Mouse (Mus musculus) cerebellum, postnatal 25 days (tissue): ENCODE results near the gene Dlx6.

Experiments used
- DNase-seq, 2 experiments: peaks; one replicate each; pipeline ENCODE4 v3.0.0; 2021; ENCODE audit warnings: mixed read lengths in 2 of 2

The Dlx6 gene

DNA sequence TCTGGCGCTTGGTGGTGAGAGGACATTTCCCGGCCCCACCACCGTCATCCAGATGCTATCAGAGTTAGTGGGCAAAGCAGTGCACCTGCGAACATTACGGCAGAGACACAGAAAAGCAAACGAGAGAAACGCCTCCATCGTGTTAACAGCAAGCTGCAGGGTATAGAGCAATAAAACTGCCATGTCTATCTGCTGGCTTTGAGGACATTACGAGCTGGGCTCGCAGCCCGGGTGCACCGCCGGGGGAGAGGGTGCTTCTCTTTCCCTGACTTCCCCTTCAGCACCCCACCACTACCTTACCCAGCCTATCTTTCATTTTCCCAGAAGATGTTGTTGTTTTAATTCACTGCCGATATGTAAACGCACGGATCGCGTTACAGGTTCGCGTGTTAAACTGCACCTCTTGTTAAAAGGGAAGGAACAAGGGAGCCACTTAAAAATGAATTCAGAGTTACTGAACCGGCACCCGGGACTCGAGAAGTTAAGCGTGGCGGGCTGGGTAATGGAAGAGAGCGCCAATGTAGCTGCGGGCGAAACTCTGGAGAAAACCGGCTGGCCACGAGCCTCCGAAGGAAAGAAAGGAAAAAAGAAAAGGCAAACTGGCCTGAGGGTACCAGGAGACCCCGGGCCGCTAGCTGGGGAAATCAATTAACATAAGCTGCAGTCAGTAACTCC lies 2.6 kb upstream of the Dlx6 start:
- DNase-seq, result no peak

DNA sequence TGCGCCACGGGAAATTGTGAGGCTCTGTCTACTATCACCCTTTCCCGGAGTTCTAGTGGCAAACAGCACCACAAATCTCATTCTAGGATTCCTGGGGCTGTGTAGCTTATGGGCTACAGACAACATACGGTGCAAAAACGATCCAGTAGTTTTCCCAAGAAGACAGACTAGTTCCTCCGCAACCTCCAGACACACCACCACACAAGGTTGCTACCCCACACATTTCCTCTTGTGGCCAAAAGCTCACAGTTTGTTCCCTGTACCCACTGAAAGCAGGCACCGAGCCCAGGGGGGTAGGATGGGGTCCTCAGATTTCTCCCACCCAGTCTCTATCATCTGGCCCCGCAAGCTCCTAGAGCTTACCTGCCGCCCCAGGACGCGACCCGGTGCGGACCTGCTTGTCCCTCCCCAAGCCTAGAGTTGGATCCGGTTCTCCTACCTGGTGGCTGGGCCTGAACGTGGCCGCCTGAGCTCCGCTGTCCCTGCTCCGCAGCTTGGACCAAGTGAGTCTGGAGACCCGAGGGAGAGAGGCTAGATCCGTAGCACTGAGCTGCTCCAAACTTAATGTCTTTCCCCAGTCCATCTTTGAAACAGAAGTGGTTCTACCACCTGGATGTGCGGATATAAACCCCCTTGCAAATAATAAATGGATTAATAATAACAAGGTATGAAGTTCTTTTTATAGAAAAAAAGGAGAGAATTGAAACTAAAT lies 1.9 kb upstream of the Dlx6 start:
- no peak for DNase-seq

DNA sequence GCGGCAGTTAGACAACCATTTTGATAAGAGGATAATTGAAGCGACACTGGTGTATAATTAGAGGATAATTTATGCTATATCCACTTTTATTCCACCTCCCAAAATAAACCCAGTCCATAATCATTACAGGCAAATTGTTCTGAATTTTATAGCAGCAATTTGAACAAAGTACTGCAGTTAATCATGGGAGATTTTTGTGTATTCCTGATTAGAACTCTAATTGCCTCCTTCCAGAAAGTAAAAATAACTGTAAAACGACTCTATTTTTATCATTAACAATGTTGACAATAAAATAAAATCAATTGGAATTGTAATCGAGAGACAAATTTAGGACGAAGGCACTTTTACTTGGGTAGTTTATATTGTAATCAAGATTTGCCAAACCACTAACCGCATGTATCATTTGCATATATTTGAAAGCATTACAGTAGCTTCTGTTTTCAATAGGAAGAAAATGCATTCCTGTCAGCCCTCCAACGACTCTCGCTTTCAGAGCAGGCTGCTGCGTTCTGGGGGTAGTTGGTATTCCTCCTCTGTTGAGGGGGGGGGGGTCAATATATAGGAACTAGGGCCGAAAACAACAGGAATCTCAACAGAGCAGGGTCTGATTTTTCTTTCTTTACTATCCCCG lies 1.2 kb upstream of the Dlx6 start:
- DNase-seq, result no peak

DNA sequence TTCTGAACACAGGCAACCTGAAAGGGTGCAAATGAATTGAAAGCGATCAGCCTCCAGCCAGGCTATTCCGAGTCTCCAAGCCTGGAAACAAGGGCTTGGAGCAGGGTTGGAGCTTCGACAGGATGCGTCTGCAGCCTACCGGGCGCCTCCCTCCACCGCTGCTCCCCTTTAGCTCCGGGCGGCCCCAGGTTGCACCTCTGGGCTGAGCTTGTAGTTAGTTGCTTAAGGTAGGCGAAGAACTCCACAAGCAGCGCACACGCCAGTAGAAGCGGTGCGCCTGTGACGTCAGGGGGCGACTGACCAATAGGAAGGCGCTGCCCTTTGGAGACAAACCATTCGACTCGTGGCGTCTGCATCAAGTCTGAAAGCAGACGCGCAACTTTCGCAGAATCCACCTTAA lies 523 bp upstream of the Dlx6 start:
- peak in 1 of 2 experiments; percentile 35 for DNase-seq

DNA sequence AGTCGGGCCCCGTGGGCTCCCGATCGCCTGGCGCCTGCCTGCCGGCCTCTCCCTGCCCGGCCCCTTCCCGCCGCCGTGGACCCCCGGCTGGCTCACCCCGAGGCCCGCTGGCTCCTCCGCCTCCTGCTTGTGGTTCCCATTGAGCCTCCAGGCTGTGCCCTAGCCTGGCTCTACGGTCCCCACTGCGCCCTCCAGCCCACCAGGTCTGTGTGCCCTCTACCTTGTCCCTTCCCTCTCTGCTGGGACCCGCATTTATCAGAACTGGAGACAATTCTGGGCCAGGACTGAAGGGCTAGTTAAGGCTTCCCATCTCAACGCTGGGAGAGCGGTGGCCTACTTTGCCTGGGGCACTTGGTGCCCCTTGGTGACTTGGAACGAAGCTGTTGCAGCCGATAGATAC lies 821 bp downstream of the Dlx6 start:
- no peak for DNase-seq

DNA sequence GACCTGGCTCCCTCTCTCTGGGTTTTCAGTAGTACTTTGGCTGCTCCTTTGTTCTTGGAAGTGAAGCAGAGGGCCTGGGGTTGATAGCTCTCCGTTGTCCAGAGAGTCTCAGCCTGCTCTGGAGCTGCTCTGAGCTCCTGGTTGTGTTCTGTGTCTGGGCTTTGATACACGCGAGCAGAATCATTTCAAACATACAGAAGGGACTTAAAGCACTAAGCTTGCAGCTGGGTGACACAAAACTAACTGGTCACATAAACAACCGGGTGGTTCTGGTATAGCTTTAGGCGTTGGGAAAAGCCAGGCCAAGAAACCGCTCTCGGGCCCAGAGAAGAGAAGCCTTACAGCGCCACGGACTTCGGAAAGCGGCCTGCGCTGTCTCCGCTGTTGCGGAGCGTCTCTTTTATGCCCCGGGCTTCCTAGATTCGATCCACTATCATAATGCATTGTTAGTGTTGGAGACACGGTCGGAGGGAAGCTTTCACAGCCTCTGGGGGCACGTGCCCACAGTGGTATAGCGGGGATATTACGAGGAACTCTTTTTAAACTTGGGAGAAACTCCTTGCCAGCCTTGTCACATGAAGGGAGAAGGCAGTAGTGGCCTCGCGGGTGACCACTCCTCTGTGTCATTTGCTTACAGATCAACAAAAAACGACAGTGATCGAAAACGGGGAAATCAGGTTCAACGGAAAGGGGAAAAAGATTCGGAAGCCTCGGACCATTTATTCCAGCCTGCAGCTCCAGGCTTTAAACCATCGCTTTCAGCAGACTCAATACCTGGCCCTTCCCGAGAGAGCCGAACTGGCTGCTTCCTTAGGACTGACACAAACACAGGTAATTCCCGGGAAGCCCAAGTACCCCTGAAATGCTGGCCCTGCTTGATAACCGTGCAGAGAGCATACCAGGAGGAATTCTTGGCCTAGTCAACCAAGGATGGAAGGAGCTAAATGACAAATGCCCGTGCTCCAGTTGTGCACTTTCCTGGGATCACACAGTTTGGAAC lies 1.6 kb downstream of the Dlx6 start:
- DNase-seq, result peak in 1 of 2 experiments; percentile 36

DNA sequence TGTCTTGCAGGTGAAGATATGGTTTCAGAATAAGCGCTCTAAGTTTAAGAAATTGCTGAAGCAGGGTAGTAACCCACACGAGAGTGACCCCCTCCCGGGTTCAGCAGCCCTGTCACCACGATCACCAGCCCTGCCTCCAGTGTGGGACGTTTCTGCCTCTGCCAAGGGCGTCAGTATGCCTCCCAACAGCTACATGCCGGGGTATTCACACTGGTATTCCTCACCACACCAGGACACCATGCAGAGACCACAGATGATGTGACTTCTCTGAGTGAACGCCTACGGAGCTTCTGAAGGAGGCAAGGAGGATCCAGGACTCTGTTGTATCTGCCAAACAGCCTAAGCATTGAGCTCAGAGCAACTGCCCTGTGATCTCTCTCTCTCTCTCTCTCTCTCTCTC lies 3.9 kb downstream of the Dlx6 start:
- DNase-seq, result no peak

DNA sequence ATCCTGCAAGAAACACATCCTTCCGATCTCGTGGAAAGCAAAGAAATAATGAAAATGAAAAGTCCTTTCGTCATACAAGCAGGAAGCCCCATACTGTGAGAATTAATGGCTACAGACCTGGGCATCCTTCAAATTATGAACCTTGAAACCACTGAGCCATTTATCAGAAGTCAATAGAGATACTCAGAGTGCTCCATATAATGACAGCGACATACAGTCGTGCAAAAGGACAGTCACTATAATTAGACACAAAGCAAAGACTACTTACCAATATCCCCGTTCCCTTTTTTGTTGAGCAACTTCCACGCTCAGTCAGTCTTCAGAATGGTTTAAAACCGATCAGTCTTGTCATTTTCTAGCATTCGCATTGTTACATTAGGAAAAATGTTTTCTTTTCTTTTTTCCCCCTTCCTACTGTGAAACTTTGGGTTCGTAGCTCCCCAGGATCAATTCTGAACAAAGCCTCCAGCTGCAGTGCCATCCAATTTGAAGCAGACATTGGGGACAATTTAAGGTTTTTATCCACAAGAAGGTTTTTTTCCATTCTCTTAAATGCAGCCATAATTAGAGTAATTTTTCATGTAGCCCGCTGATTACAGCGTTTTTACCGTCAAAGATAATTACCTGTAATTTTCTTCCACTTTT lies 6.0 kb downstream of the Dlx6 start:
- DNase-seq, result no peak

DNA sequence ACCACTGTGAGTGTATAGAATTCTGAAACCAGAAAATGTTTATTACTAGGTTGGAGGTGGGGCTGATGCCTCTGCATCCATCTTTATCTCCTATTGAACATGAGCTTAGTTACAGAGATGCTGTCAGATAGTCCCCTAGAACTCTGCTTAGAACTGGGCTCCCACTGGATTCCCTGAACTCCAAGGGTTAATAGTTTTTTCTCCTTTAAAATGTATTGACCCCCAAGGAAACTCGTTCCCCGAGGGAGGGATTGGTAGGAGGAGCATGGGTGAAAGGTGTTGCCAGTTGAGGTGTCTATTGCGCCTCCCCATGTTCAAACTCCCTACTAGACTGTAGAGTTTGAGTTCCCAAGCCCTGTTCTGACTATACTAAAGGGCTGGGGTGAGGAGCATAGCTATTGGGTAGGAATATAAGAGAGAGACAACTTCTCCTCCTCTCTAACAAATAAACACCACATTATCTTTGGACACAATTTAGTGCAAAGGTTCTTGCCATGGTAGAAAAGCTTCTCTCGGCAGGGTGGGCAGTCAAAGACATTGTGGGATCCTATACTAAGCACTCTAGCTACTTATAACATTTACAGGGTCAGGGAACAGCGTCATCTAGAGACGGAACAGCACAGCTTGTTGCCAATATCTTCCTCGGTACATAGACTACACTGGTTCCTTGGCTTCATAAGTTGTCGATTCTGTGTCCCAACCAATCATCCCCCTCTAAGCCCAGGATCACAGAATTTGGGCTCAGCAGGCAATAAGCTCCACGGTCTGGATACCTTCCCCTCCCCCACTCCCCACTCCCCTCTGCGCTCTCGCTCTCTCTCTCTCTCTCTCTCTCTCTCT lies 7.0 kb downstream of the Dlx6 start:
- no peak for DNase-seq

DNA sequence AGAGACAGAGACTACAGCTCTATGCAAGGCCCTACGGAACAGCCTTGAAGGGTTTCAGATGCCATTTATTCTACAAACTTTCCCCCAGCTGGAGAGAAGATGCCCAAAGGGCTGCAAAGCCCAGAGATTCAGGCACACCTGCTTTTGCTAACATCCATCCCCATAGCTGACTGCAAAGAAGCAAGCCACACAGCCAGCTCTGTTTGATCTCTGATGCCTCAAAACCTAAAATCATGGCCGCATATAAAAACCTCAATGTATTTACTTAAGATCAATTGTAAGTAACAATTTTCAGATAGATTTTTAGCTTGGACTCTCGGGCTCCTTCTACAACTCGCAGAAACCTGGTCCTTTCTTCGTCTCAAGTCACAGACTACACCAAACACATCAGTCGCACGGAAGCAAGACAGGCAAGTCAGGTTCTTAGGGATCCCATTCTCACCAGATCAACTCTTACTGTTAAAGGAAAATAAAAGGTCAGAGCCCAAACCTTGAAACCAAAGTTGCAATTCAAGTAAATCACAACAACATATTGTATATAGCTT lies 7.8 kb downstream of the Dlx6 start:
- DNase-seq, result no peak

DNA sequence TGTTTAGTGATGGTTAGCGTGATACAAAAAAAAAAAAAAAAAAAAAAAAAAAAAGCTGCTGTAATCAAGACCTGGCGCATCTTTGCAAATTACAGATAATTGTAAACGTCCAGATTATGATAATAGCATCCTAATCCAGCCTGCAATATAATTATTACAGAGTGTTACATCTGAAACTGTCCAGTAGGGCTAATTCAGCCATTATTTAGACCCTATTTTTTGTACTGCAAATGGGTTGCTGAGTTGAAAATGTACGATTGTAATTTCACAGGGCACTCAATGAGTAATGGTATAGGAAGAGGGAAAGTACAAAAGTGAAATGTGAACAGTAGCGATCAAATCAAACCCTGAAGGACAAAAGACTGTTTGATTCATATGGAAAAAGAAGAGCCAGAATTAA lies 8.6 kb downstream of the Dlx6 start:
- no peak for DNase-seq

DNA sequence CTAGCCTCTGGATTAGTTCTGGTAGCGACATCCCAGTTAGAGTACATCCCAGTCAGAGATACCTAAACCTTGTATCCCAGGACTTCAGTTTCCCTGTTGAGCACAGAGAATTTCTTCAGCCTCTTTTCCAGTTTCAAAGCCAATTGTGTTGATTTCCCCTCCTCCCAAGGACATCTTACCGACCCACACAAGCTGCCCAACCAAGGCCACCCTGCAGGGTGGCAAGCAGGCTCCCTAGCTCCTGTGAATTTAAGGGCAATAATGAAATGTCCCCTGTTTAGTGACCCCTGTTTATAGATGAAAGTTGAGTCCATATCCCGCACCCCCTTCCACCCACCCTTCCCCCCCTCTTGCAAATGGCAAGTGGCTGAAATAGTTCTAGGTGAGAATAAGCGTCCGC lies 9.7 kb downstream of the Dlx6 start:
- no peak for DNase-seq

DNA sequence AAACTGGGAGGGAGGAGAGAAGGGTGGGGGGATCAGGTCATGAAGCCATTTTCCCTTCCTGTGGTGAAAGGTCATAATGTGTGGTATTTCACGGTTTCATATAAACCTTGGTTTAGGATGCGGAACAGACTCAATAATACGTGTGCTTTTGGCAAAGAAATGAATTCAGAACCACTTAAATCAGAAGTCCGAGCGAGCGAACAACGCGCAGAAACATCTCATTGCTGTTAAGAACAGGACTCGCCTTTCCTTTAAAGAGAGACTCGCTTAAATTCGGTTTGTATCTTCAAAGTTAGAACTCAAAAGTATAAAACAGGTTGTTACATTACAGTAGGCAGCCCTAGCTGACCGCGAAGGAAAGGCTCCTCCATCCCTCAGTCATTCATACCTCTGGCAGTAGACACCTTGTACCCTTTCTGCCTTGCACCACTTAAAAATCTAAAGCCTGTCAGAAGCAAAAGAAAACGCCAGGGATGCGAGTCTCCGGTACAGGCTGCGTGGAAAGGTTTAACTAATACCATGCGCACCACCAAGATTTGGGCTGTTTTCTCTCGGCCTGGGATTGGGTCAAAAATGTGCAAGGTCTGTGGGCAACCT lies 10.4 kb downstream of the Dlx6 start:
- DNase-seq, result no peak

DNA sequence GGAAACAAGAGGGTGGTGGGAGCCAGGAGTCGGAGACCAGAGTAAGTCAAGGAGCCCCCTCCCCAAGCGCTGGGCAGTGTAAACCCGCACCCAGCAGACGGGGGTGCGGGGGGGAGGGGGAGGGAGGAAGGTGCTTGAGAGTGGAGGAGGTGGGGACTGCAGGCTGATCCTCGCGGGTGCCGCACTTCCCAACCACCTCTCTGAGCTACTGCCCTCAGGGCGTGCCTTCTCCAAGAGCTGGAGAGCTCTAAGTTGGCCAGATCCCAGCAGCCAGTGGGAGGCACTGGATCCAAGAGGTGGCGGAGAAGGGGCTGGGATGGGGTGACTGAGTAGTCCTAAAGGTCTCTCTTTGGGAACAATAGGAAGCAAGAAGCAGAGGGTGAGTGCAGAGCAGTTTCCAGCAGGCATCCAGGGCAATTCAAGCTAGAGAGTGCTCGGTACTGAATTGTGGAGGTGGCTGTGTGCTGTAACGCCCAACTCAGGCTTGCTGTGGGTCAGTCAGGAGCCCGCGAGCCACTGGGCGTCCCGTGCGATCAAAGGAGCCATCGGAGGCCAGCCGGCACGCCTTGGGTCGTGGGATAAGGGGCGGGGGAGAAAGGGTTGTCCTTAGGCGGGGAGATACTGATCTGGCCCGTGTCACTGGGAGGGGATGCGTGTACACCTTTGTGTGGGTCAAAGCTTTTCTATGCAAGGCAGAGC lies 11.1 kb downstream of the Dlx6 start:
- DNase-seq, result no peak

DNA sequence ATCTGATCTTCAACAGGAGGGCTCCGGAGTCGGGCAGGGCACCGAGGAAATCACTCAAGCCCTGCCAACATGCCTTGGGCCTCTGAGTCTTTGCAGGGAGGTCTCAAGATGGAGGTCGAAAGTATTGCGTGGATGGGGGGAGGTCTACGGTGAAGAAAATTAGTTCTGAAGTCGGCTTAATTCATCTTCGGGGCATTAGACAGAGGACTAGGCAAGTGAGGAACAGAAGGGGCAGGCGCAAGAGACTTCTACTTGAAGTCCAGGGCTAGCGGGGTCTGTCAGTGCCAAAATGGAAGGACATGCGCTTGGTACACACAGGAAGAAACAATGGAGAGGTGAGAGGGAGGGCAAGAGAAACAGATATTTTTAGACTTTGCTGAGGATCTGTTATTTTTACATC lies 12.0 kb downstream of the Dlx6 start:
- no peak for DNase-seq

DNA sequence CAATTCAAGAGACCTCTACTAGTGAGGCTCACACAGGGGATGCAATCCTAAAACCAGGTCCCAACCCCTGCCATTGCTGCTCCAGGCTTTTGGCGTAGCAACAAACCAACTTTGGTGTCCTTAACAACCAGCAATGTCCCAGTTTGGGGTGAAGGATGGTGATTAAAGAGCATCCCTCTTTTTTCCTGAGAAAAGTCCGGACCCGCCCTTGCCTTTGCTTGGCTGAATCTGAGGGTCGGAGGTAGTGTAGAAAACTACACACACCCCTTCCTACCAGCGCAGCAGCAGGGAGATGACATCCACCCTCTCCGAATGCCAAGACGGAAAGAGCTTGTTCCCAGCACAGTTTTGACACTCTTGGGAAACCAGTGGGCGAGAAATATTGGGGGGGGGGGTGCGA lies 12.5 kb downstream of the Dlx6 start:
- DNase-seq, result no peak

DNA sequence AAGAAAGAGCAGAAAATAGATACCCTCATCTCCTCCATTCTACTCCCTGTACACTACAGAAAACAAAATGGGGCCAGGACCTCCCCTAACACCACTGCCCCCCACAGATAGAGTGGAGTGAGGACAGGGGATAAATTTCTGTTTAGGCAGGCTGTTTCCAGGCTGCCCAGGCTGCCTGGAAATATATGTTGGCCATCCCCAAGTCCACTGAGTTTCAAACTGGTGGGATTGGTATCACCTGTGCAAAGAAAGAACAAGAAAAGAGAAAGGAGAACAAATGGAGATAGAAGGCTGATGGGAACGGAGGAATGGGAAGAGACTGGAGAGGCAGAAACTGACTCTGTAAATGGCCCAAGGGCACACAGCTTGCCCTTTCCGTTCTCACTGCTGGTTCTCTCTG lies 13.1 kb downstream of the Dlx6 start:
- DNase-seq, result no peak

DNA sequence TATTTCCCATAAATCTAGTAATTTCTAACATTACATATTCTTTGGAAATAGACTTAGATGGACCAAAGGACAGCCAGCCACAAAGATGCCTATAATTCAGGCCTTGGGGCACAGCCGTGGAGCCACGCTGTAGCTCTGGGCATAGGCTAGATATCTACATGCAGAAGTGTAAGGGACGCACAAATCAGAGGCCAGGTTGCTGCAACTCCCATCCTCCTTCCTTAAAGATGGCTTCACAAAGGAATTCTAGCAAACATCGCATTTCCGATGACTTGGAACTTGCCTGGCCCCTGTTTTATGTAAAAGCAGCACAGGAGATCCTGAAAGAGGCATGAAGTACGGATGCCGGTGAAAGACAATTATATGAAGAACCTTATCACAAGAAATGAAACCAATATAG lies 13.6 kb downstream of the Dlx6 start:
- no peak for DNase-seq

DNA sequence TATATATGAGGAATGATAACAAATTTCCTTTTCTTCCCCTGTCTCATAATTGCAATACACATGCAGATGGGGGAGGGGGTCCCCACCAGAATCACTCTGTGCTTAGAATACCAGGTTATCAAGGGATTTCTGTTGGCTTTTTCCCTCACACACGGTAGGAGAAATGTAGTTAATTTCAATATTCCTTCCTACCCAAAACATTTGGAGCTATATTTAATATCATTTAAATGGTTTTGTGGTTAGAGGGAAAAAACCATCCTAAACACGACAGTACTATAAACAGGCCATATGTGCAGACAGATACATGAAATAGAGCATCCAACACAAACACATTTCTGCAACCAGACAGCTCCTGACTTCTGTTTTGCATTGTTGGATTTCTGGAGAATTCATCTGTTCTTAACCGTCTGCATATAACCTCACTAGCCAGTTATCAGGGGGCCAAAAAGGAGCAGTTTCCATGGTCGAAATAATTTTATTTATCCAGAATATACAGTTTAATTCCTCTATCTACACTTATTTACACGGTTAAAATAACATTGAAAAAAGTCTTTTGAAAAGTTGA lies 14.3 kb downstream of the Dlx6 start:
- no peak for DNase-seq
